Mouse (Mus musculus) heart, embryonic 16.5 days (tissue): Measurements from ENCODE around the gene Fam193b. TPM values are rescaled to one million over a fixed set of nuclear protein-coding genes. Genes with fewer than 3 reads are reported as not detected.

Source experiments
- ATAC-seq: fragments of 200-750 bp; cut with Nextera tagmentation; replicated peaks from 2 replicates; pipeline ENCODE4 v1.8.0; 2017; ENCODE audit warnings: moderate number of reproducible peaks; ENCODE audit not compliant: insufficient read depth, low FRiP score; ENCODE audit errors: extremely low read depth
- H3K27ac ChIP-seq: fragments of 300-500 bp; sonication (generic); 2 replicates; pipeline ENCODE4 v1.5.1; 2014; ENCODE audit warnings: mild to moderate bottlenecking, low read length, control low read depth, moderate library complexity
- H3K27me3 ChIP-seq: fragments of 300-500 bp; sonication (generic); 2 replicates; pipeline ENCODE4 v1.6.1; 2014; ENCODE audit warnings: low read length, mixed read lengths; ENCODE audit not compliant: control insufficient read depth, insufficient read depth
- H3K36me3 ChIP-seq: fragments of 300-500 bp; sonication (generic); 2 replicates; pipeline ENCODE4 v1.6.1; 2014; ENCODE audit not compliant: control insufficient read depth, insufficient read depth
- H3K4me1 ChIP-seq: fragments of 300-500 bp; sonication (generic); 2 replicates; pipeline ENCODE4 v1.6.1; 2014; ENCODE audit warnings: low read length, mixed read lengths; ENCODE audit not compliant: control insufficient read depth, insufficient read depth
- H3K4me2 ChIP-seq: fragments of 300-500 bp; sonication (generic); 2 replicates; pipeline ENCODE4 v1.6.1; 2014; ENCODE audit warnings: low read depth, mild to moderate bottlenecking, control low read depth, low read length
- H3K4me3 ChIP-seq: fragments of 300-500 bp; sonication (generic); 2 replicates; pipeline ENCODE4 v1.5.1; 2014; ENCODE audit warnings: mild to moderate bottlenecking, control low read depth, low read length
- H3K9ac ChIP-seq: fragments of 300-500 bp; sonication (generic); 2 replicates; pipeline ENCODE4 v1.6.1; 2014; ENCODE audit warnings: low read length, control low read depth
- H3K9me3 ChIP-seq: fragments of 300-500 bp; sonication (generic); replicated peaks from 2 replicates; pipeline ENCODE4 v1.6.1; 2016; ENCODE audit warnings: low read length; ENCODE audit not compliant: control insufficient read depth
- WGBS: fragments of 180-500 bp; shearing (Covaris S2); extraction: QIAGEN DNeasy Blood & Tissue Kit; methylation state at CpG from one replicate; pipeline ENCODE4 v1.1.7; 2014; 5-methylcytosine and 5-hydroxymethylcytosine counted together
- polyA plus RNA-seq: library from polyadenylated mRNA; unstranded; fragments of >200 nt; fragmentation: Nextera tagmentation; extraction: Ambion mirVana; gene quantifications from 2 replicates; pipeline ENCODE4 v1.2.1, GENCODE M21; 2015

The Fam193b gene
- polyA plus RNA-seq, 1 experiment from 2014 or later, result 22.6 TPM

GRCm38 (mm10) chr13:55542891-55543290 is 28.0 kb downstream of the Fam193b start:
- Histone ChIP-seq H3K27ac (no peak overlapping the region), H3K9ac (no peak overlapping the region), H3K4me1 (no peaks in the 10 kb centered on the region), H3K4me3 (no peak overlapping the region), H3K27me3 (no peaks in the 10 kb centered on the region), H3K9me3 (no peaks in the 10 kb centered on the region), H3K36me3 (peaks cover 46% of the 10 kb centered on the region), H3K4me2 (no peak overlapping the region)
- WGBS, result 96% methylated on average over 4 of the region's 4 CpGs
- ATAC-seq, result no peak

DNA sequence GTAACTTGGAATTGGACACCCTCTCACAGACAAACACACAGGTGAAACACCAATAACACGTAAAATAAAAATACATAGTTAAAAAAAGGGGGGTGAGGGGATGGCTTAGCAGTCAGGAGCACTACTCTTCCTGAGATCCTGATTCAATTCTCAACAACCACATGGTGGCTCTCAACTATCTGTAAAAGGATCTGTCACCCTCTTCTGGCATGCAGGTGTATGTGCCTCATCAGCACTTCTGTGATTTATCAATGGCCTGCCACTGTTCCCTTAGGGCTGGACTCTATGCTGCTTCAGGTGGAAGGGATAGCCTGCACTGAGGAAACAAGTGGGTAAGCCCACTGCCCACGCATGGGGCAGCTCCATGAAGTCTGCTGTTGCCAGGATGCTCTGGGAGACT is 30.0 kb downstream of the Fam193b start:
- H3K9me3 ChIP-seq, result no peaks in the 10 kb centered on the region
- H3K4me1 ChIP-seq, result peaks cover 3% of the 10 kb centered on the region; the same call in 1 of the 2 replicates
- H3K27me3 ChIP-seq, result no peaks in the 10 kb centered on the region
- no peak overlapping the region for H3K9ac ChIP-seq
- WGBS, result 90% methylated on average over 2 of the region's 2 CpGs
- H3K27ac ChIP-seq, result no peak overlapping the region
- no peak overlapping the region for H3K4me3 ChIP-seq
- H3K36me3 ChIP-seq, result peaks cover 40% of the 10 kb centered on the region
- no peak overlapping the region for H3K4me2 ChIP-seq
- no peak for ATAC-seq

GRCm38 (mm10) chr13:55536194-55537175 is 34.4 kb downstream of the Fam193b start, which contains the start of gene Ddx41:
Ddx41 (minus strand) TSS chr13:55536658.
- Histone ChIP-seq H3K4me2 (peak within 1 kb of the TSS; percentile 94), H3K4me1 (peaks cover 12% of the 10 kb centered on the region), H3K27ac (peak within 1 kb of the TSS; percentile 43; the same call in 1 of the 2 replicates), H3K36me3 (peaks cover 52% of the 10 kb centered on the region), H3K27me3 (no peaks in the 10 kb centered on the region), H3K9ac (peak within 1 kb of the TSS; percentile 90), H3K4me3 (peak within 1 kb of the TSS; percentile 90), H3K9me3 (no peaks in the 10 kb centered on the region)
- WGBS, result 1% methylated on average over 69 of the region's 70 CpGs
- peak; percentile 98 for ATAC-seq

DNA sequence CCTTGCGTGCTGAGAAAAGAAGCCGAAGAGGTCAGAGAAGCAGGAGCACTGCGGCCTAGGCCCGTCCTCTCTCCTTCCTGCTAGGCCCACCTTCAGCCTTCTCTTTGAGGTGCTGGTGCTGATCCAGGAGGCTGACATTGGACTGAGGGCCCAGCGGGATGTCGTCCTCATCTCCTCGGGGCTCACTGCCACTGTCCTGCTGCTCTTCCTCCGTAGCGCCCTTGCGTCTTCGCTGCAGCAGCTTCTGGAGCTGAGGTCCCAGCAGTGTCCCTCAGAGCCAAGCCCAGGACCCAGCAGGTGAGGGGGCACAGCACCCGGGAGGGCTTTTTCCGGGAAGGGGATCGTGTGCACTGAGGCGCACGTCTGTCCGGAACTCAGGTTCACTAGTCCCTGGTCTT is 35.1 kb downstream of the Fam193b start:
- peaks cover 52% of the 10 kb centered on the region for H3K36me3 ChIP-seq
- WGBS, result 18% methylated on average over 17 of the region's 17 CpGs
- H3K27me3 ChIP-seq, result no peaks in the 10 kb centered on the region
- H3K27ac ChIP-seq, result no peak overlapping the region
- peak; percentile 5; the same call in 1 of the 2 replicates for ATAC-seq
- H3K9me3 ChIP-seq, result no peaks in the 10 kb centered on the region
- H3K4me3 ChIP-seq, result peak overlapping the region; percentile 90
- peak overlapping the region; percentile 94 for H3K4me2 ChIP-seq
- peaks cover 12% of the 10 kb centered on the region for H3K4me1 ChIP-seq
- peak overlapping the region; percentile 90 for H3K9ac ChIP-seq

DNA sequence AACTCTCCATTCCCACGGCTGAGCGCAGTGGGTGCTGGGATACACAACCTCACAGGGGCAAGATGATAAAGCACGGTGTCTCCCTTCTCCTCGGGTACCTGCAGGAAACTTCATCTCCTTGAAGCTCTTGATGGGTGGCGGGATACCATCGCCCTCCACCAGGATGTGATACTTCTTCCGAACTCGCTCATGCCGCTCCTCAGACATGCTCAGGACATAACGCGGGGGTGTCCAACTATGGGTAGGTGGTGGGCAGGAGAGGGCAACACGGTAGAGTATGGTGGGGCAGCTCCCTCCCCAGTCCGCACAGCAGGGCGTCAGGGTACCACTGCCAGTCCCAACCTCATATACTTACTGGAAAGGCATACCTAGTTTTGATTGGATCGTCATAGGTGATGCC is 35.7 kb downstream of the Fam193b start:
- H3K36me3 ChIP-seq, result peaks cover 54% of the 10 kb centered on the region
- H3K4me3 ChIP-seq, result no peak overlapping the region
- H3K9ac ChIP-seq, result no peak overlapping the region
- ATAC-seq, result no peak
- peaks cover 12% of the 10 kb centered on the region for H3K4me1 ChIP-seq
- peak overlapping the region; percentile 94 for H3K4me2 ChIP-seq
- no peak overlapping the region for H3K27ac ChIP-seq
- H3K27me3 ChIP-seq, result no peaks in the 10 kb centered on the region
- no peaks in the 10 kb centered on the region for H3K9me3 ChIP-seq
- WGBS, result 92% methylated on average over 15 of the region's 15 CpGs

GRCm38 (mm10) chr13:55529198-55529915 is 41.6 kb downstream of the Fam193b start, which contains the start of gene Dok3:
Dok3 (minus strand) TSS chr13:55529296.
- H3K4me3 ChIP-seq, result no peak within 1 kb of the TSS
- no peak for ATAC-seq
- no peak within 1 kb of the TSS for H3K9ac ChIP-seq
- WGBS, result 70% methylated on average over 8 of the region's 8 CpGs
- H3K27ac ChIP-seq, result 0 out of 2 replicates have a peak within 1 kb of the TSS, but pooled peaks have one; percentile 9
- H3K4me2 ChIP-seq, result no peak within 1 kb of the TSS
- H3K27me3 ChIP-seq, result no peaks in the 10 kb centered on the region
- no peaks in the 10 kb centered on the region for H3K4me1 ChIP-seq
- peaks cover 34% of the 10 kb centered on the region for H3K36me3 ChIP-seq
- H3K9me3 ChIP-seq, result no peaks in the 10 kb centered on the region

GRCm38 (mm10) chr13:55527834-55528772 is 42.8 kb downstream of the Fam193b start:
- no peak for ATAC-seq
- Histone ChIP-seq H3K27me3 (no peaks in the 10 kb centered on the region), H3K9ac (no peak overlapping the region), H3K27ac (0 out of 2 replicates have a peak overlapping the region, but pooled peaks have one; percentile 9), H3K4me2 (no peak overlapping the region), H3K9me3 (no peaks in the 10 kb centered on the region), H3K36me3 (peaks cover 23% of the 10 kb centered on the region), H3K4me1 (no peaks in the 10 kb centered on the region; the same call in 1 of the 2 replicates), H3K4me3 (no peak overlapping the region)
- 69% methylated on average over 18 of the region's 18 CpGs for WGBS

DNA sequence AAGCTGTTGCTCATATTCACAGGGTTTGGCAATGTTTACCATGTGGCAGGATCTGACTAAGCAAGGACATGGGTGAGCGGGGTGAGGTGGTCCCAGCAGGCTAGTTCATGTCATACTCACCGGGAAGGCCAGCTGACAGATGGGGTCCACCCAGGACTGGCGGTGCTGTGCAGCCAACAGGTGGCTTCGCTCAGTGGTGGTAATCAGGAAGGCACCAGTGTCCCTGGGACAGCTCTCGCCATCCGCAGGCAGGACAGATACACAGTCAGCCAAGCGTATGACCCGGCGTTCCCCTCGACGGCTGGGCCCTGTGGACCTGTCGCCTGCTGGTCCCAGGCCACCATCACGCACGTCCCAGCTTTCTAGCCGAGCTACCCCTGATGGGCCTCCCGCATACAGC is 43.7 kb downstream of the Fam193b start:
- no peak for ATAC-seq
- no peaks in the 10 kb centered on the region for H3K9me3 ChIP-seq
- H3K36me3 ChIP-seq, result peaks cover 18% of the 10 kb centered on the region
- no peak overlapping the region for H3K4me2 ChIP-seq
- H3K27ac ChIP-seq, result no peak overlapping the region
- H3K27me3 ChIP-seq, result no peaks in the 10 kb centered on the region
- 82% methylated on average over 16 of the region's 16 CpGs for WGBS
- H3K4me1 ChIP-seq, result no peaks in the 10 kb centered on the region; the same call in 1 of the 2 replicates
- H3K9ac ChIP-seq, result no peak overlapping the region
- H3K4me3 ChIP-seq, result no peak overlapping the region
